Mouse (Mus musculus): Measurements from ENCODE around the gene Dscam. TPM values are rescaled to one million over a fixed set of nuclear protein-coding genes. Genes with fewer than 3 reads are reported as not detected.

Dscam gene
- total RNA-seq, 4 experiments from 2014 or later, result 31.5 to 41.2 (median 37.1) TPM

GRCm38 (mm10) chr16:97021496-97021895 lies 149.1 kb downstream of the Dscam start:
- no peak for DNase-seq (ENCODE audit: low spot score in 2 of 2)

GRCm38 (mm10) chr16:97018304-97018703 lies 152.2 kb downstream of the Dscam start:
- no peak for DNase-seq (ENCODE audit: low spot score in 2 of 2)

- DNase-seq (ENCODE audit: low spot score in 2 of 2), result no peak
Measured at GRCm38 (mm10) chr16:97017171-97017738, 153.3 kb downstream of the Dscam start.

GRCm38 (mm10) chr16:97016244-97016850 lies 154.2 kb downstream of the Dscam start:
- no peak for DNase-seq (ENCODE audit: low spot score in 2 of 2)

GRCm38 (mm10) chr16:97014343-97014742 lies 156.2 kb downstream of the Dscam start:
- no peak for DNase-seq (ENCODE audit: low spot score in 2 of 2)

GRCm38 (mm10) chr16:97009116-97010055 lies 161.2 kb downstream of the Dscam start:
- peak in 1 of 2 experiments; percentile 36 for DNase-seq (ENCODE audit: low spot score in 2 of 2)

GRCm38 (mm10) chr16:97007892-97008527 lies 162.5 kb downstream of the Dscam start:
- DNase-seq (ENCODE audit: low spot score in 2 of 2), result no peak

GRCm38 (mm10) chr16:97006854-97007182 lies 163.7 kb downstream of the Dscam start:
- DNase-seq (ENCODE audit: low spot score in 2 of 2), result no peak

- DNase-seq (ENCODE audit: low spot score in 2 of 2), result no peak
Measured at GRCm38 (mm10) chr16:97006041-97006853, 164.3 kb downstream of the Dscam start.

- DNase-seq (ENCODE audit: low spot score in 2 of 2), result no peak
Measured at GRCm38 (mm10) chr16:97003965-97004364, 166.6 kb downstream of the Dscam start.

GRCm38 (mm10) chr16:97002837-97003236 lies 167.7 kb downstream of the Dscam start:
- no peak for DNase-seq (ENCODE audit: low spot score in 2 of 2)

- DNase-seq (ENCODE audit: low spot score in 2 of 2), result peak; percentile 55 to 85
Measured at GRCm38 (mm10) chr16:97002189-97002588, 168.4 kb downstream of the Dscam start.

- DNase-seq (ENCODE audit: low spot score in 2 of 2), result peak in 1 of 2 experiments; percentile 53
Measured at GRCm38 (mm10) chr16:96996854-96997253, 173.7 kb downstream of the Dscam start.

GRCm38 (mm10) chr16:96995858-96996257 lies 174.7 kb downstream of the Dscam start:
- DNase-seq (ENCODE audit: low spot score in 2 of 2), result no peak

- DNase-seq (ENCODE audit: low spot score in 2 of 2), result no peak
Measured at GRCm38 (mm10) chr16:96987396-96987795, 183.2 kb downstream of the Dscam start.

- DNase-seq (ENCODE audit: low spot score in 2 of 2), result no peak
Measured at GRCm38 (mm10) chr16:96973300-96973699, 197.3 kb downstream of the Dscam start.

GRCm38 (mm10) chr16:96971768-96972167 lies 198.8 kb downstream of the Dscam start:
- no peak for DNase-seq (ENCODE audit: low spot score in 2 of 2)

GRCm38 (mm10) chr16:96970412-96970811 lies 200.1 kb downstream of the Dscam start:
- no peak for DNase-seq (ENCODE audit: low spot score in 2 of 2)

GRCm38 (mm10) chr16:96969643-96970042 lies 200.9 kb downstream of the Dscam start:
- no peak for DNase-seq (ENCODE audit: low spot score in 2 of 2)

GRCm38 (mm10) chr16:96968885-96969480 lies 201.6 kb downstream of the Dscam start:
- no peak for DNase-seq (ENCODE audit: low spot score in 2 of 2)

GRCm38 (mm10) chr16:96959695-96960094 lies 210.9 kb downstream of the Dscam start:
- no peak for DNase-seq (ENCODE audit: low spot score in 2 of 2)

All from left cerebral cortex, adult 8-10 months (tissue).